Mouse (Mus musculus) liver, embryonic 14.5 days (tissue): Measurements from ENCODE around the gene Cdh13.

Experiments used
- CTCF ChIP-seq: IDR thresholded peaks from 2 replicates; pipeline ENCODE4 v1.5.1; 2016; ENCODE audit warnings: antibody characterized with exemption, low read depth, control low read depth
- EP300 ChIP-seq: IDR thresholded peaks from 2 replicates; pipeline ENCODE4 v1.6.1; 2016; ENCODE audit warnings: antibody characterized with exemption, low read depth

GRCm38 (mm10) chr8:119300335-119300734 lies 1016.8 kb downstream of the Cdh13 start:
- TF ChIP-seq CTCF (peak; percentile 60), EP300 (no peak)
